Mouse (Mus musculus) left cerebral cortex, adult 8-10 months (tissue): Measurements from ENCODE around the gene Atf1. TPM values are rescaled to one million over a fixed set of nuclear protein-coding genes. Genes with fewer than 3 reads are reported as not detected.

ENCODE experiments used
- DNase-seq, 2 experiments: peaks; one replicate each; pipeline ENCODE4 v3.0.0; 2022; ENCODE audit warnings: low spot score in 2 of 2
- total RNA-seq, 4 experiments: library from RNA; stranded (reverse); gene quantifications; 2 replicates each; pipeline ENCODE4 v1.2.4; 2022

Gene Atf1
- total RNA-seq: 10 to 100 TPM; 20.6 to 27.1 (median 26.2) TPM

DNA sequence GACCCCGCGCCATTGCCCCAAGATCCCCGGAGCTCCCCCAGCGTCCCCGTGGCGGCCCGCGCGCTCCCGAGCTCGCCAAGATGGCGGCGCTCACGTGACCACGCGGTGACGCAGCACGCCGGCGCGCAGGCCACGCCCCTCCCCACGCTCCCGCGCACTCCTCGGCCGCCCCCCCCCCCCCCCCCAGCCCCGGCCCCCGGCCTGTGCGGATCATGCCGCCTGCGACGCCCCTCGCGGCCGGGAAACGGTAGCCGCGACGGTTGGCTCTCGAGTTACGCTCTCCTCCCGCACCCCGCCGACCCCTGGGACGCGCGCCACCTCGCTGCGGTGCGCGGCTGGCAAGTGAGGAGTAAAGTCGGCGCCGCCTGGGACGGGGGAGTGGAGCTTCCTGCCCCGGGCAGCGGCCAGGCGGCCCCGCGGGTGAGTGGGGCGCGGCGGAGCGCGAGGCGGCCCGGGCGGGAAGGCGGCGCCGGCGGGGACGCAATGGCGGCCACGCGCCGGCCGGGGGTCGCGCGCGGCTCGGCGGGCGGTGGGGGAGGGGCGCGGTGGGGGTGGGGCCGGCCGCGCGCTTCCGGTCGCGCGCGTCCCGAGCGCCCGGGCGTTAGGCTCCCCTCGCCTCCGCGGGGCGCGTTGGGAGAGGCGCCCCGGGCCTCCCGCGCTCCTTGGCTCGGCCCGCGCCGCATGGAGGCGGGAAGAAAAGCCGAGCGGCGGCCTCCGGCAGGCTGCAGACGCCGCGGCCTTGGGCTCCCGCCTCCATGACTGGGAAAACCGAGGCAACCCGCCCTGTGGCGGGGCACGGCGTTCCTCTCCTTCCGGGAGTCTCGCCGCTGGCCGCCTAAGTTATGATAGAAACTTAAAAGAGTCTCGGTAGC lies at the start of gene Atf1:
Atf1 (plus strand) TSS at position 157 of the 872 bp plus-strand sequence.
- peak; percentile 82 for DNase-seq

- no peak for DNase-seq
These were observed 49.1 kb upstream of the Atf1 start for GRCm38 (mm10) chr15:100178487-100178886.

- DNase-seq: no peak
These were observed 47.9 kb upstream of the Atf1 start for GRCm38 (mm10) chr15:100179685-100180084.

DNA sequence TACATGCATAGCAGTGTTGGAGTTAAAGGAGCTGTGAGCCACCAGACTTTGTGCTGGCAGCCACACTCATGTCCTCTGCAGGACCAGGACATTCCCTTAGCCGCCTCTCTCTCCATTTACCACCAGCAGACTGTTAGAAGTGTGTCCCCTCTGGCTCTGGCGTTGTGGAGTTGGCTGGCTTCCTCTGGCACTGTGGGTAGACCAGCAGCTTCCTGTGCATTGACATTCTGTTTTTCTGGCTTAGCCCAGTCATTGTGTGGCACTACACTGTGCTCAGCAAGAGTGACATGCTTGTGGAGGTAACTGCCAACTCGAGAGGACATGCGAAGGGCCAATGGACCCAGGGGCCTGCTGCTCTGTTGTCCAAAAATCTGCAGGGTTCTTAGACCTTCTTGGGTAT lies 47.4 kb upstream of the Atf1 start:
- no peak for DNase-seq

GRCm38 (mm10) chr15:100181841-100182240 lies 45.8 kb upstream of the Atf1 start:
- no peak for DNase-seq

DNA sequence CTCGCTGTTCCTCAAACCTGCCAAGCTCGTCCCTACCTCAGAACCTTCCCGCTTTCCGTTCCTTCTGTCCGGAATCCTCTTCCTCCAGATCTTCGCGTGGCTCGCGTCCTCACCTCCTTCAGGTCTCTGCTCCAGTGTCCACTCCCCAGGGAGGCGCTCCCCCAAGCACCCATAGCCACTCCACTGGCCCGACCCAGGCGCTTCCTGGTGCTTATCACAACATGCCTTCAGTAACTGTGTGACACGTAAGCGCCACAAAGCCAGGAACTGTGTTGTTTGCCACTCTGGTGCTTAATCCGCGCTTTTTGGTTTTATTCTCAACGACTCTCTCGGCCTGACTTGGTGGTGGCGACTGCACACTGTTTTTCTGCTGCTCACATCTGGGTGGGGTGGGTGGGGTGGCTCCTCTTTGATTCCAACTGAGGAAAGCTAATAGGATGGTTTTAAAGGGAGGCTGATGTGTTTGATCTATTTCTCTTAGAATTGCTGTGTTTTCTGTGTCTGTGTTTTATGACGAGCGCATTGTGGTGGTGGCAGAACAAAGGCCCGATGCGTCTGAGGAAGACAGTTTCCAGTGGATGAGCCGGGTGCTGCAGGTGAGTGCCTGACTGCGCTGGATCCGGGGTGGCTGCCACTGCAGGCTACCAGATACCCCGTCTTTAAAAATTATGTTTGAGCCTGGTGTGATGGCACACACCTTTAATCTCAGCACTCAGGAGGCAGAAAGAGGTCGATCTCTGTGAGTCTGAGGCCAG lies 44.9 kb upstream of the Atf1 start:
- no peak for DNase-seq

DNA sequence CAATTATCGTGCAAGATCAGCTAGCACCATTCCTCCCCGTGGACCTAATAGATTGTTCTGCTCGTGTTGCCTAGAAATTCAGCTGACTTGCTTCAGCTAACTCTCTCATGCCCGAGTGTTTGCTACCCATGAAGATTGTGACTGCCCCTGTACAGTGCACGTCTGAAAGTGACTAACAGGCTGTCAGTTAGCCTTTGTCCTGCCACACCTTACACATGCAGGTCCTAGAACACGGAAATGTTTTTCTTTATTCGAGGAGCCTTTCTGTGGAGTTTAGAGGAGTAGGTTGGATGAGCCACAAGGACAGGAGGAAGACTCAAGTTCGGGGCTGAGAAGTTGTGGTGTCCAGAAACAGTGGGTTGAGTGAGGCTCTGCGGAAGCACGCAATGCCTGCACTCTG lies 44.1 kb upstream of the Atf1 start:
- no peak for DNase-seq

- no peak for DNase-seq
These were observed 42.7 kb upstream of the Atf1 start for GRCm38 (mm10) chr15:100184821-100185496.

GRCm38 (mm10) chr15:100186234-100186633 lies 41.4 kb upstream of the Atf1 start:
- no peak for DNase-seq

DNA sequence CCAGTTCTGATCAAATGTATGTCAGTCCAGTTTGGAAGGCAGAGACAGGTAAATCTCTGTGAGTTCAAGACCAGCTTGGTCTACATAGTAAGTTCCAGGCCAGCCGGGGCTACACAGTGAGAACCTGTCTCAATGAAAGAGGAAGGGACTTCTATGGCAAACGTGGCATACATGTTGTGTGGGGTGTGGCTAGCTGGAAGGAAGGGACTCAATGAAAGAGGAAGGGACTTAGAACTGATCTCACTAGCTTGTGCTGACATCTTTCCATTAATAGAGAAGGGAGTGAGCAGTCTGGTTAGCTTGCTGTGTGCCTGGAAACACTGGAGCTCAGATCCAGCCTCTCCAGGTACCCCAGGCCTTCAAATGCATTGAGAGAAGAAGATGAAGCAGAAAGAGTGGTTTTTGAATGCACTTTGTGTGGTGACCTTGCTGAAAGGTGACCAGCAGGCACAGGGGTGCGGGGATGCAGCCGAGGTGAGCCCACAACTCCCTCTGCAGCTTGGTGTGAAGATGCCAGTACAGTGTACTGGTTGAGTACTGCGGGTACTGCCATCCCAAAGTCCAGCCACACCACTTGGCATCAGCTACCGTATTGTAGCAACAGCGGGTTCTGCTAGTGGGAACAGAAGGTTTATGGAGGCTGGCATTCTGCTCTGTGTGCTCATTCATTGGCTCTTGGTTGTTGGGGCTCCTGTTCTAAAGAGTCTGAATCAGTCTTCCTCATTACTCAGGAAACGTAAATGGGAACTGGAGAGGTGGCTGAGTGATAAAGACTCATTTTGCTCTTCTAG lies 40.5 kb upstream of the Atf1 start:
- DNase-seq: no peak

- no peak for DNase-seq
These were observed 39.1 kb upstream of the Atf1 start for GRCm38 (mm10) chr15:100188542-100188941.

GRCm38 (mm10) chr15:100188962-100189404 lies 38.6 kb upstream of the Atf1 start:
- DNase-seq: no peak

- no peak for DNase-seq
These were observed 37.5 kb upstream of the Atf1 start for GRCm38 (mm10) chr15:100190083-100190482.

- peak in 1 of 2 experiments; percentile 55 for DNase-seq
These were observed 28.5 kb upstream of the Atf1 start for GRCm38 (mm10) chr15:100198983-100199745.

DNA sequence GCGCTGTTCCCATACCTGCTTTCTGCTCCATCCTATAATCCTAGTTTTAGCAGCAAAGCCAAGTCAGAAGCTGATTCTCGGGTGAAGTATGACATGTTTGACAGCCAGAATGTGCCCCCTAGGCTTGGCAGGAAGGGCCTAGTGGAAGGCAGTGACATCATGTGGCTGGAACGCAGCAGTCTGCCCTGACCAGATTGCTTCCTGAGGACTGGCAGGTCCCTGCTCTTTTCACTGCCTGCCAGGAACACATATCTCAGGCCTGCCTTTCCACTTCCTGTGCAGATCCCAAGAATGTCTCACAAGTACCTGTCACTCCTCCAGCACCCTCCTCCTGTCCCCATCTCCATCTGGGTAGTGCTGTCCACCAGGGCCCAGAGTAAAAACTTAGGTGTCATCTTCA lies 27.8 kb upstream of the Atf1 start:
- DNase-seq: no peak

DNA sequence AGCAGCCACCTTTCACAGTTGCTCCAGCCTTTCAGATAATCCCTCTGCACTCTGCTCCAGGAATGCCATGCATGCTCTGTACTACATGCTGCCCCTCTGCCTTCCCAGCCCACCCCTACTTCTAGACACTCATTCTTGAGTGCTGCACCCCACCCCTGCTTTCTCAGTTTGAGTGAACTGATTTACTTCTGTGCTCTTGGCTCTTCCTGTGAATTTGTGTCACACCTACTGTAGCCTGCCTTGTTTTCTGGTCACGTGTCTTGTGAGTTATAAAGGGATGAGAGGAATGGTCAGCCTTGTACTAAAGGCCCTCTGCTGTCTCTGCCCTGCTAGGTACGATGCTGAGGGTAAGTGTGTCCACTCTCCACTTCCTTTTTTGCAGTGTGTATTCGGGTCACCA lies 25.8 kb upstream of the Atf1 start:
- no peak for DNase-seq

DNA sequence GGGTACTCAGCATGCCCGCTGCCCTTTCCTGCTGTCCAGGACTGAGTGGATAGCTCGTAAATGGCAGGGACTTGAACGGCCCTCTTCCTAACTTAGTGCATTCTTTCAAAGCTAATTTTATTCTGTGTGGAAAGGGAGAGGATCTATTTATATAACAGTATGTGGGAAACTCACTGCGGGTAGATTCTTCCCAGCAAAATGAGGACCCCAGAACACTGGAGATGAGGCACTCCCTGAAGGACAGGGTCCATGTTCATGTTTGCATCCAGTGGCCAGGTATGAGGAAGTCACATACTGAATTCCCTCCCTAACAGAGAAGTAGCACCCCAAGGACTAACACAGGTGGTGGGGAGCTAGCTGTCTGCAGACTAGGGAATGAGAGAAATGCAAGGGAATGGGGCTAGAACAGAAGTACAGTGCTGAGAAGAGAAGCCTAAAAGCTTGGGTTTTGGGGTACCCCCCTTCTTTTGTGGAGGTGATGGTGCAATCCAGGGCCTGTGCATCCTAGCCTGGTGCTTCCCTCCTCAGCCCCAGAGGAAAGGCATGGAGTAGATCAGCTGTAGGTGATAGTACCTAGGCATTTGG lies 25.1 kb upstream of the Atf1 start:
- DNase-seq: peak in 1 of 2 experiments; percentile 45

DNA sequence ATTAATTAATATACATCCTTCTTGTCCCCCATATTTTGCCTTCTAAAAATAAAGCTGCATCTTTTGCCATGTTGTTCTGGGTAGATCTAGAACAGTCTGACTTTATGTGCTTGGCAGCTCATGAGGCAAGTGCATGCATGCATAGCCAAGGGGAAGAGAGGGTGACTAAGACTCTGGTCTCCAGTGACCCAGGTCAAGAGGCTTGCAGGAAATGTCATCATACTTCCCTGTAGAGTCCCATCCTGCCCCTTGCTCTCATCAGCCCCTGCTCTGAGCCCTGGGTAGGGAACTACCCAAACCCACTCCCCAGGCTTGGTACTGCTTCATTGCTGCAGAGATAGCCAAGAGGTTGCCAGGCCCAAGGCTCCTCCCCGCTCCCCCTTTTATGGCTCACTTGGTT lies 23.0 kb upstream of the Atf1 start:
- no peak for DNase-seq

- no peak for DNase-seq
These were observed 17.6 kb upstream of the Atf1 start for GRCm38 (mm10) chr15:100210013-100210412.

- no peak for DNase-seq
These were observed 14.3 kb upstream of the Atf1 start for GRCm38 (mm10) chr15:100213339-100213738.
